Mouse (Mus musculus) frontal cortex, adult (tissue): Measurements from ENCODE around the gene Chn2.

ENCODE experiments used
- ATAC-seq: cut with Nextera tagmentation; 2 replicates; pipeline ENCODE4 v1.9.2; 2017; ENCODE audit warnings: mild to moderate bottlenecking, moderate library complexity, mixed read lengths; ENCODE audit not compliant: low TSS enrichment

The Chn2 gene

DNA sequence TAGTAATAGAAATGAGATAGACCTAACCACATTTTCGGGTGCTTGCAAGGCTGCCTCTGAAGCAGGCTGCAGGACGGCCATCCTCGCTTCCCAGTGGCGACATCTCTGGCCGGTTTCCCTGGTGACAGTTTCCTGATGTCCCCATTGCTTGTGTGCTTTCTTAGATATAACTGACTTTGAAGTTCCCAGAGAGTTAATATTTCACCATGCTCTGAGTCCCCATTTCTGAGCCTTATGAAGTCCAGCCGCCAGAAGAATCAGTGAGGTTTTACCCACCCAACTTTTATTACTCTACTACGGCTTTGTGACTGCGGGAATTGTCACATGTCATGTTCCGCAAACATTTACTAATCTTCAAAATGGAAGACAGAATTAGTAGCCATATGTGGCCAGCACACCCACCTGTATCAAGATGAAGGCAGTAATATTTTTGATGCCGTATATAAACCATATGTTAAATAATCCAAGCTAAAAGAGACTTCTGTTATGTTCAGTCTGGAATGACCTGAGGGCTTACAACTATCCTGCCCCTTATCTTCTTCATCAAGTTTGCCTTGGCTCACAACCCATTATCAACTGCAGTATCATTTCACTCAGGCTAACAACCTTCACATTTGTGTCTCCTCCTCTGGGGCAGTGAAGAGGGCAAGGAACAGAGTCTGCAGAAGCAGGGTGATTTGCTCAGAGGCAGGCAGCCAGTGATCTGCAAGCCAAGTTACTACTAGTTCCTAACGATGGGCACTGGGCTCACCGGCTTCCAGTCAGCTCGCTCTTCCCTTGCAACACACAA is 192.6 kb downstream of the Chn2 start:
- no peak for ATAC-seq

DNA sequence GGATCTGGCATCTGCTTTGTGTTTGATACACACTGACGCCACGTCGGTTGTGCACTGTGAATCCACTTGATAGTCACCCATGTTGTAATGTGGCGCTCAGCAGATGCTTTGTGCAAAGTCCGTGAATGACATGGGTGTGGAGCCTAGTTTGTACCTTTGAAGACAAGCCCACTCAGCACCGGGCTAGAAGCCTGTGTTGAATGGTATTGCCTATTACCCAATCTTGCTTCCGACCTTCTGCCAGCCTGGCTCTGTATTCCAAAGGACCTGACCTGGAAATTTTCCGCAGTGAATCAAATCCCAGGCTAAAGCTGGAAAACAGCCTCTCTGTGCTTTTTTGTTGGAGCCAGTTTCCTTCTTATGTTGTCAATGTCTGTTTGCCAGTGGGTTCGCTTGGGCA is 197.1 kb downstream of the Chn2 start:
- ATAC-seq: no peak

DNA sequence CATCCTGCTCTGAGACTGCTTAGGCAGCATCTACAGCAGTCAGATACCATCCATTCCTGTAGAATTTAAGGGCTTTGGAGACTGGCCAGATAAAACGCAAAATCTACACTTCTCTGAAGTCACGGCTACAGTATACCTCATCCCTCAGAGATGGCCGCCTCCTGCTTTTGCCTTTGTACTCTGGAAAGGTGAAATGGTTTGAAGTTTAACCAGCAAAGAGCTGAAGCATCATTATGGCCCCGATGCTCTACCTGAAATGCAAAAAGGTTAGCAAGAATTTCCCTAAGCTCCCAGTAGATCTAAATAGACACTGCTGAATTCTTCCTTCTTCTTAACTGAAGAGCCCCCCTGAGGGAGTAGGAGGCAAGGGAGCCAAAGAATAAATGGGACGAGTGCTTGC is 202.4 kb downstream of the Chn2 start:
- ATAC-seq: peak; percentile 17; the same call in 1 of the 2 replicates

DNA sequence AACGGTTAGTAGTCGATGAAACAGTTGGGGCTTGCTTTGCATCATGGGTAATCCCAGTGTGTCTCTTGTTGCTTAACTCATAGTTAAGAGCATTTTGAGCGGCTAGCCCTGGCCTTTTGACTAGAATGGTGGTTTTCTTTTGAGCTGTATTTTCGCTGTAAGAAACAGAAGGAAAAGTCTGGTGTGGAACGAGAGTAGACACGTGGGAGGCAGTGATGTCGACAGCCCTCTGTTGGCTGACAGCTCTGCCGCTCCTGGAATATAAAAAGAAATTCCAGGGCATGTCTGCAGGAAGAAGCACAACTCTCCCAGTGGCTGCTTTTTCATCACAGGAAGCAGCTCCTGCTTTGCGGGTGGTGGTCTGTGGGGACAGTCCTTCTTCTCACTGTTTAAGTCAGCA is 202.9 kb downstream of the Chn2 start:
- peak; percentile 97 for ATAC-seq

DNA sequence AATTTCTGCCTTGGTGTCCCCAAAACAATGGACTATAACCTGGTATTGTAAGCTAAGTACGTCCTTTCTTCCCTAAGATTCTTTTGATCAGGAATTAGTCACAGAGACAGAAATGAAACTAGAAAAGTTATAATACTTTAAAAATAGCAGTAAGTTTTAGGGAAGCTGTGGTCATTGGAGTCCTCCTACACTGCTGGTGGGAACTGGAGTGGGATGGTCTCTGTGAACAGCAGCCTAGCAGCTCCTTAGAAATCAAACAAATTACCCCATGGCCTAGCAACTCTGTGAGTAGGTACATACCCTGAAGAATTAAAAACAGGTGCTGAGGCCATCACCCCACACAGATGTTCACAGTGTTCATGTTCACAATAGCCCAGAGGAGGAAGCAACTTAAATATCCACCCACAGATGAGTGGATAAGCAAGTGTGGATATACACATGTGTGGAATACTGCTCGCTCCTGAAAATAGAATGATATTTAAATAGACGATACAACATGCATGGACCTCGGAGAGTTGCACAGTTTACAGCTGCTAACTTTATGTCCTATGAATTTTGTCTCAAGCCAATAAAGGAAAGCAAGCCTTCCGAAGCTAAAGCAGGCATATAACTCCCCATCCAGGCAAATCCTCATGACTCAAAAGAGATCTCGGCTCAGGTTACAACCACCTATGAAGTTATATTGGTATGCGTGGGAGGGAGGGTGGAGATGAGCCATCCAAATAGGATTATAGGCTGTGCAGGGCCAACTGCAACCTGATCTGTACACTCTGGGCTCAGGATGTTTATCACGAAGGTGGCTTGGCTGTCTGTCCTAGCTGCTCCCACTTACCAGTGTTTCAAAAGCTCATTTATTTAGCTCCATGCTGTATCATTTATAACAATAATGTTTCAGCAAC is 209.2 kb downstream of the Chn2 start:
- ATAC-seq: peak; percentile 28; the same call in 1 of the 2 replicates

GRCm38 (mm10) chr6:54251401-54252191 is 212.2 kb downstream of the Chn2 start:
- ATAC-seq: no peak

DNA sequence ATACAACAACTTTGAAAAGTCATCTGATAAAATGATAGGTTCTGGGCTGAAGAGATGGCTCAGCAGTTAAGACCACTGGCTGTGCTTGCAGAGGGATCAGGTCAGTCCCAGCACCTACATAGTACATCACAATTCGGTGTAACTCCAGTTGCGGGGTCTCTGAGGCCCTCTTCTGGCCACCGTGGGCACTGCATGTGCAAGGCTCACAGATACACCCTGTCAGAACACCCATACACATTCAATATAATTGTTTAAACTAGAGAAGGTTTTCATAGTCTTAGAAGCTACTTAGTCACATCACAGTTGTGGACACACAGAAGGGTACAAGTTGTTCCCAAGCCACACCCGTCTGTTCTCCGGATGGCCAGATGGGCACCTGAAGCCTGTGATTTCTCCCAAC is 213.9 kb downstream of the Chn2 start:
- ATAC-seq: peak; percentile 25

GRCm38 (mm10) chr6:54253881-54254280 is 214.5 kb downstream of the Chn2 start:
- ATAC-seq: peak; percentile 71

- ATAC-seq: 0 out of 2 replicates have a peak, but pooled peaks have one; percentile 38
Measured at GRCm38 (mm10) chr6:54254759-54255158, 215.4 kb downstream of the Chn2 start.

- no peak for ATAC-seq
Measured at GRCm38 (mm10) chr6:54255321-54255720, 216.0 kb downstream of the Chn2 start.

DNA sequence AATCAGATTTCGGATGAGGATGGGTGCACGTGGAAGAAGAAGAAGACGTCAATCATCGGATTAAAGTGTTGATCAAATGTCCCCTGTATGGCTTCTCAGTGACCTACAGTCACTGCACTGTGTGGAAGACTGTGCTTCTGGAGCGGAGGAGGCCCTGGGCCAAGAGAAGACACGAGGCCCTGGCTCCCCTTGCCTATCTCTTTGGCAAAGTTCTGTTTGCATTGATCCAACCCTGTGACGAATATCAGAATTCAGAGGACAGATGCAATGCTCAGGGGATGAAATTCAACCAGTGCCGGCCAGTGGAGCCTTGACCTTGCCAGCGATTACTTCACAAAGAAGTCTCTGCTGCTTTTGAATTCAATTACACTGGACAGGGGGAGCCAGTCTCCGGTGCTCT is 217.0 kb downstream of the Chn2 start:
- ATAC-seq: no peak

- ATAC-seq: no peak
Measured at GRCm38 (mm10) chr6:54257552-54257951, 218.2 kb downstream of the Chn2 start.

DNA sequence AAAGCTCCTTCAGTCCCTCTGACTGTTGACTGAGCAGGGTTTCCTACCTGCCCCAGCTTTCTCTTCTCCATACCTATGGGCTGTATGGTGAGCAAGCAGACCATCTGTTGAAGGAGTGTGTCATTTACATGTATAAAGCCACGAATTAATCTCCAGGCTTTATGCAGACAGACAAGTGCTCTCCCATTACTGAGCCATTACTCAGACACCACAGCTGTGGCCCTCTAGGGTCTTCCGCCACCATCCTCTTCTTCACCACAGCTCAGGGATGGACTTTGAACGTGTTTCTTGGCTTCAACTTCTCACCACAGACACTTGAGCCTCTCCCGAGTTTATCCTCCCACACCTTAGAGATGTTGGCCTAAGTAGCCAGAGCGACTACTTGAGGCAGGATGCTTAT is 219.1 kb downstream of the Chn2 start:
- no peak for ATAC-seq

DNA sequence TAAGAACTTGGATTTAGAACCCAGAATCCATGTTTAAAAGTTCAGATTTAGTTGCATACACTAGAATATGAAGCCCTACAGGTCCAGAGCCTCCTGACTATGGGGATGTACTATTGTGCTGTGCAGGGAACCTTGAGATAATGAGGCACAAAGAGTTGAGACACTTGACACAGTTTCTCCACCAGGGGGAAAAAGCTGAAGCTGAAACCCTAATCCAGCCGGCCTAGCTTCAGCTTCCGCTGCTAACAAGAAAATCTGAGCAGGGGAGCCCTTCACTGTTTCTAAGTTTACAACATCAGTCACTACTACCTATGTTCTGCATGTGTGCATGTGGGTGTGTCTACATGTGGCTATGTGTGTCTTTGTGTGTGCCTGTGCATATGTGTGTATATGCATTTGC is 223.4 kb downstream of the Chn2 start:
- ATAC-seq: no peak

DNA sequence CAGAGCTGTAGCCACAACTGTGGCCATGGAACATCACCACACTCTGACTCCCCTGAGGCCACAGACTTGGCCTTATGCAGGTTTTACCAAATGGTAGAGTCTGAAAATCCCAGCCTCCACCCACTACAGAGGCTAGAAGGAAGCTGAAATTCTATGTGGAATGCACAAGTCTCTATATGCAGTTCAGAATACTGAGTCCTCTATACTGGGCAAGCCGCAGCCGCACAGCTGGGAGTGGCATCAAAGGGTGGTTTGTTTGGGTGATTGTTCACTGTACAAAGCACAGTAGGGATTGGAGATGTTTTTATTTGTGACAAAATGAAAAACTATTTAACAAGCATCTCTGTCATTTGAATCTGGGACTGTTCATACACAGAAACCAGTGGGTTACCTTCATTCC is 224.5 kb downstream of the Chn2 start:
- ATAC-seq: peak; percentile 61

GRCm38 (mm10) chr6:54264537-54264936 is 225.2 kb downstream of the Chn2 start:
- ATAC-seq: no peak

DNA sequence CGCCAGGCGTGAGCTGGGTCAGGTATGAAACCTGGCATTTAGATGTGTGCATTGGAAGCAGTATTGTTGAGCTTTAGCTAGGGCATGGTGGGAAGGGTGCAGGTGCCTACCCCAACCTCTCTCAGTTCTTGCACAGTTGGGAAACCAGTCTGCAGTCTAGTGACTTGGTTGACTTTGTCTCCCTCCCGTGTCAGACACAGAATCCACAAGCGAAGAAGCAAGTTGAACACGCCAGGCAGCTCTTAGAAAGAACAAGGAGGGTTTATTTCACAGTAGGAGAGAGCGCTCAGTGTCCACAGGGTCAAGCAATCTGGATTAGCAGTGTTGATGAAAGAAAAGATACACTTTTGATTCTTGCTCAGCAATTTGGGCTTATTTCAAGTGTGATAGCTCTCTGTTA is 226.0 kb downstream of the Chn2 start:
- ATAC-seq: no peak

- ATAC-seq: peak; percentile 65
Measured at GRCm38 (mm10) chr6:54272556-54273378, 233.4 kb downstream of the Chn2 start.

GRCm38 (mm10) chr6:54273379-54273730 is 234.0 kb downstream of the Chn2 start:
- ATAC-seq: peak; percentile 14; the same call in 1 of the 2 replicates

GRCm38 (mm10) chr6:54277234-54277633 is 237.9 kb downstream of the Chn2 start:
- ATAC-seq: peak; percentile 22; the same call in 1 of the 2 replicates

GRCm38 (mm10) chr6:54277828-54278227 is 238.5 kb downstream of the Chn2 start:
- peak; percentile 36; the same call in 1 of the 2 replicates for ATAC-seq
